Mouse (Mus musculus): ENCODE results near the gene Syt16. TPM values are rescaled to one million over a fixed set of nuclear protein-coding genes. Genes with fewer than 3 reads are reported as not detected.

The Syt16 gene
- total RNA-seq, 2 experiments from 2014 or later, result not detected

DNA sequence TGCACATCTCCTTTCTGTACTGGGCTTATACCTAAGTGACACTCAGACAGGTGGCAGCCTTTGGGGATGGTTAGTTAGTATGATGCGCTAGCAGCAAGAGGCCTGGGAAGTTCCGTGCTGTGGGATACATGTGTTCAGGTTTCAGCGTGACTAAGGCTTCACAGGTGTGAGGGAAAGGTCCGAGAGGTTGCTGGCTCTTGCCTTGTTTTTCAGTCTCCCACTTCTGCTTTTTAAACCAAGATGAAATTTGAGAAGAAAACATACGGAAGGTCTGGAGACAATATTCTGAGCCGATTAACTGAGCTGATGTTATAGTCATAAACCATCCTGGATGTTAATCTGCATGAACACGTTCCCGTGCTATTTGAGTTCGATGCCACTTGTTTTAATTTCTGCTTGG is 5.0 kb downstream of the Syt16 start:
- intact Hi-C loops (cut with DNase I), result no loop called here
- DNase-seq (ENCODE audit: low spot score), result no peak

DNA sequence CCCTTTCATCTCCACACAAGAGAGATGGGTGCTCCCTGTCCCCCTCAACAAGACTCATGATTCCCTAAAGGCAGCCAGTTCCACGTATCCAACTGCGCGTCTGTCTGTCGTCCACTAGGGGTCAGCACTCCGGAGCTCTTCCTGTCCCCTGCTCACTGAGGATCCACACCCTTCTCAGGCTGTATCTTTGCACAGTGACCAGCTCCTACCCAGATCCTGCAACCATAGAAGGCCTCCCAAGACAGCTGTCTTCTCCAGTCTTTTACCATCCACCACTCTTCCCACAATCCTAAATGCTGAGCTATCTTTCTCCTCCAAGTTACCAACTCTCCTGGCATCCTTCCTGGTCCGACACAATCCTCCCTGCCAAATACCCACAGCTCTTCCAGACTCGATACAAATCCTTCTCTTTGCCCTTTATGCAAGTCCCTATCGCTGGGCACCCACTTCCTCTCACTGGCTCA is 12.0 kb downstream of the Syt16 start:
- intact Hi-C loops (cut with DNase I), result loop anchor here (1.0 kb wide), 1 partner anchor 305 kb away; no protein-coding TSS in a partner anchor
- DNase-seq (ENCODE audit: low spot score), result no peak

- intact Hi-C loops (cut with DNase I), result loop anchor here (1.0 to 5.0 kb wide), 3 partner anchors 279 to 451 kb away; no protein-coding TSS in a partner anchor
Observed at GRCm38 (mm10) chr12:74013739-74014138, 16.3 kb downstream of the Syt16 start.

DNA sequence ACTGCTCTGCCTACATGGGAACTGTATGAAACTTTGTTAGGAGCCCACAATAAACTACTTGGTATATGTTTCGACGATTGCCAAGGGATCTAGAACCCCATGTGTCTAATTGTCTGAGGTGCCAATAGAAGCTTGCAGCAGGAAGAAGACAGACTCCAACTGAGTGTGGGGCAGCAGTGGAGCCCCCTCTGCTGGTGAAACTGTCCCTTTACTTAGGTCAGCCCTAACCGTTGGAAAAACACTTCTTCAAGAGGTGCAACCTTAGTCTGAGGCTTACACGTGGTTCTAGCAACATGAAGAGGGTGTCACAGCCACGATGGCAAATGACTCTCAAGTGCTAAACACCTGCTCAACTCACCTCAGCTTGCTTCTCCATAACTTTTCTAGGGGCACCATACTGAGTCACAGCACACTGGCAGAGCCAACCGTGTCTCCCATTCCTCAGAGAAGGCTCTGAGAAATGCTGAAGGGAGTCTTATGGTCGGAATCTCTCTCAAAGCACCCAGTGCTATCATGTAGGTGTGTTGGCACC is 17.3 kb downstream of the Syt16 start:
- intact Hi-C loops (cut with DNase I), result loop anchor here (5.0 kb wide), 2 partner anchors 277 to 453 kb away; no protein-coding TSS in a partner anchor
- DNase-seq (ENCODE audit: low spot score), result no peak

More at GRCm38 (mm10) chr12:74013739-74014138, 16.3 kb downstream of the Syt16 start:
- DNase-seq (ENCODE audit: low spot score), result peak; percentile 46

DNA sequence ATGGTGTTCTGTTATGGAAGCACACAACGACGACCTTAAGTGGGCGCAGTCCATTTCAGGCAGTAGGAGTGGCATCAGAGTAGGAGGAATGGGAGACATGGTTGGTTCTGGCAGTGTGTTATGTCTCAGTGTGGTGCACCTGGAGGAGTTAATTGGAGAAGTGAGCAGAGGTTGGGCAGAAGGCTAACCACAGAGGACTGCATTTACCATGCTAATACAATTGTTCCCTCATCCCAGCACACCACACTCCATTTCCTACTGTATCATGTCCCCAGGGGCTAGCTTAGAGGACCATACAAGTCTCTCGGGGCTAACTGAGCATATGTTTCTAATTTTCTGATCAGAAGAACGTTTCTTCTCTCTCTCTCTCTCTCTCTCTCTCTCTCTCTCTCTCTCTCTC is 18.0 kb downstream of the Syt16 start:
- DNase-seq (ENCODE audit: low spot score), result no peak
- intact Hi-C loops (cut with DNase I), result no loop called here

DNA sequence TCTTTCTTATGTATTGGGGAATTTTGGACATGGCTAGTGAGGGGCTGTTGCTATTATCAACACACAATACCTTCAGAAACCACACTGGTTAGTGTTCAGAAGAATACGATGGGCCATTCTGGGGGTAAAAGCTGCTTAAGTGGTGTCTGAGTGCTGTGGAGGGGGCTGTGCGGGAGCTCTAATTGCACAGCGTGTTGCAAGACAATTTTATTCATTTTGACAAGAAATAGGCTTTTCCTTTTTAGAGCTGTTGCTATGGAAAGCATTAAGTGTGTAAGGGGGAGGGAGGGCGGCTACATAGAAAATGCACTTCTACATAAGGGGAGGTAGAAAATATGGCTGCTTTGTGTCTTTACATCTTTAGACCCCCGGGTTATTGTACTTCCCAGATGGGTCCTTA is 25.8 kb downstream of the Syt16 start:
- intact Hi-C loops (cut with DNase I), result no loop called here
- DNase-seq (ENCODE audit: low spot score), result no peak

GRCm38 (mm10) chr12:74024912-74025311 is 27.5 kb downstream of the Syt16 start:
- DNase-seq (ENCODE audit: low spot score), result no peak

DNA sequence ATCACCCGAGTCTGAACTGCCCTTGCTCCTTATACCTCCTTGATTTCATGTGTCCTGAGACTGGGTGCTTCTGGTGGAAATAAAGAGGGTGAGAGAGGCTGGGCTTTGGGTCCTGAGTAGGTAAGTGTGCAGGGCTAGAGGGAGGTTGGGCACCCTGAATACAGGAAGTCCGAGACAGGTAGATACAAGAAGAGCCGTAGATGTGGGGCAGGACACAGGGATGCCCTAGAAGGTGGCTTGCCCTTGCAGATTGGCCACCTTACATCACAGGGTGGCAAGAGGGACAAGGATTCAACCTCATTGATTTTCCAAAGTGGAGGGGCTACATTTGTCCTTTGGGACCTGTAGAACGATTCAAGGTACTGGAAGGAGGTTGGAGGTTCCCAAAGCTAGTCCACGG is 45.8 kb downstream of the Syt16 start:
- intact Hi-C loops (cut with DNase I), result no loop called here
- DNase-seq (ENCODE audit: low spot score), result no peak

More at GRCm38 (mm10) chr12:74024912-74025311, 27.5 kb downstream of the Syt16 start:
- intact Hi-C loops (cut with DNase I), result no loop called here

- DNase-seq (ENCODE audit: low spot score), result no peak
- intact Hi-C loops (cut with DNase I), result no loop called here
Observed at GRCm38 (mm10) chr12:74043755-74044154, 46.3 kb downstream of the Syt16 start.

DNA sequence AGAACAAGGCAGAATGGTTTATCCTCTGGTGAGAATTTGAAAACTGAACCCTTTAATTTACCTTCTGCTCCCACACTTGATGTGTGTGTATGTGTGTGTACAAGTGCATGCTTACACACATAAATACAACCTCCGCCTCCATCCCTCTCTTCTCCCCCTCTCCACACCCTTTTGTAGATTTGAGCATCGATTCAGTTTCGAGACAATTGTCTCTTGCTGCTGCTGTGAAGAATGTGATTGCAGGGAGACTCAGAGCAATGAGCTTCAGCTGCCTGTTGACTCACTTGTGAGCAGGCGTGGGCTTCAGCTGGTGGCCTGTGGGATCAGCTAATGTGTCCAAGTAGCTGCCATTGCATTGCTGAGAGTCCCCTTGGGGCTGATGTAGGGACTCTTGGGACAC is 46.8 kb downstream of the Syt16 start:
- intact Hi-C loops (cut with DNase I), result no loop called here
- DNase-seq (ENCODE audit: low spot score), result no peak

GRCm38 (mm10) chr12:74055336-74055931 is 58.0 kb downstream of the Syt16 start:
- intact Hi-C loops (cut with DNase I), result no loop called here
- no peak for DNase-seq (ENCODE audit: low spot score)

DNA sequence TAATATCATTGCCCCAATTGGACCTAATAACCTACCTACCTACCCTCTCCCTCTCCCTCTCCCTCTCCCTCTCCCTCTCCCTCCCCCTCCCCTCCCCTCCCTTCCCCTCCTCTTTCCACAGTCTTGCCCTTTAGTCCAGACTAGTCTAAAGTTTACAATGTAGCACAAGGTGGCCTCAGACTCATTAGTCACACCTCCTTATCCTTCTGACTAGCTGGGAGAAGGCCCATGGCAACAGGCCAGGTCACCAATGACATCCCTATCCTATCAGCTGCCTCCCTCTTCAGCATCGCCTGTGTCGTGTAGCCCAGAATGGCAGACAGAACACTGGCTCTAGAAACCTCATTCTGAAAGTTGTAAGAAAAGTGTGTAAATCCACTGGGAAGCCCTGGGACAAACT is 58.7 kb downstream of the Syt16 start:
- intact Hi-C loops (cut with DNase I), result no loop called here
- no peak for DNase-seq (ENCODE audit: low spot score)

DNA sequence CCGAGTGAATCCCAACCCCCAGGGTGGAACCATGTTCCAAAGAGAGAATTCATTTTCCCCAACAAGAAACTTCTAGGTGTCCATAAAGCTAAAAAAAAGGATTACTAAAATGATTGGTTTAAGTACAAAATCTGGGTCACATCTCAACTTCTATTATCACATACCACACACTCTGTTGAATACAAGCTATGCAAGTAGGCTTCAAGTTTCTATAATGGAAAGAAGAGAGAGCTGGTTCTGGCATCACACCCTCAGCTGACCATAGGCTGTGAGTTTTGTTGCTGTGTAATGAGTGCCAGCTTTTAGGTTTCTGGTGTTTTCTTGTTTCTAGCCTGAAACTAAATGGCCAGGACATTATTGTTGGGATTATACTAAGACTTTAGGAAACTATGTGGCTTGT is 65.1 kb downstream of the Syt16 start:
- intact Hi-C loops (cut with DNase I), result no loop called here
- no peak for DNase-seq (ENCODE audit: low spot score)

DNA sequence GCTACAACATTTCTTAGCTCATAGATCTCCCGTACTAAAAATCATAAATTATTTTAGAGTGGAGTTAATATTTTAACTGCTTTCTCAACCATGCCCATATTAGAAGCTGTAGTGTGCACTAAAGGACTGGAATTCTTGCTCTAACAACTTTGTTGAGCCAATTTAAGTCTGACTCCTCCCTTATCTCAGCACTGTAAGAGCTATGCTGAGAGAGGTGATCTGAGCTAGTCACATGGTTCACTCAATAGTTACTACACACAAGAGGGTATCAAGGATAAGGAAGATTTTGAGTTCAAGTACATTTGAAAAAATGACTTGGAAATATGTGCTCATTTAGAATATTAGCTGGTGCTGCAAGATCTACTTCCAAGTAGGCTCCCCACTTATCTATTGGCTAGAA is 71.5 kb downstream of the Syt16 start:
- intact Hi-C loops (cut with DNase I), result no loop called here
- DNase-seq (ENCODE audit: low spot score), result no peak

DNA sequence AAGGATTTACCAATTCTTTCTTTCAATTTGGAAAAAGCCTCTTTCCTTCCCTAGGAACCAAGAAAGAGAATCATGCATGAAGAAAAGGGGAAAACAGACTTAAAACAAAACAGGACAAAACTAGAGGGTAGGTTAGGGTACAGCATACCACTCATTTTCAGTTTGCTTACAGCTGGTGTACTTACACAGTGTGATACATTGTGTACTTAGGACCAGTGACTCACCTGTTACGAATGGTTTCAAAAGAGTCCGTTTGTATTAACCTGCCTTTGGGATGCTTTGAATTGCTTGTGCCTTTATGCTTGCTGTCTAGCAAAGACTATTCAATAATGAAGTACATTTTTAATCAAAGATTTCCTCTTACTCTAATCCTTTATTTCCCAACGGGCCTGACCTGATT is 78.1 kb downstream of the Syt16 start:
- intact Hi-C loops (cut with DNase I), result no loop called here

DNA sequence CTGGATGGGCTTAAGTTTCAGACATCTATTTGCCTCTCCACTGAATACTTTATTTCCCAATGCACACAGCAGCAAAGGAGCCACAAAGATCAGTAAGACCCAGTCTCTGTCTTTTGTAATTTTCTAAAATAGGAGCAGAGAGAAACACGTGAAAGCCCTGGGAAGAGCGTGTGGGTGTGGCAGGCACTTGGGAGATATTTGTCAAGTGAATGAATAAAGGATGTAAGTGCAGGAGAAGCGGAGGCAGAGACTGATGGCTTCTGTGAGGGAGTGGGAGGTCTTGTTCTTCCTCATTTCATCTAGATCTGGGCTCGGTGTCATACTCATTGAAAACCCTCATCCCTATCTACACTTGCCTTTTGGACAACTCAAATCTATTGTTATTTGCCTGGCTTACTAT is 78.6 kb downstream of the Syt16 start:
- intact Hi-C loops (cut with DNase I), result no loop called here
- DNase-seq (ENCODE audit: low spot score), result no peak

More for the DNA sequence above, 78.1 kb downstream of the Syt16 start:
- DNase-seq (ENCODE audit: low spot score), result no peak

DNA sequence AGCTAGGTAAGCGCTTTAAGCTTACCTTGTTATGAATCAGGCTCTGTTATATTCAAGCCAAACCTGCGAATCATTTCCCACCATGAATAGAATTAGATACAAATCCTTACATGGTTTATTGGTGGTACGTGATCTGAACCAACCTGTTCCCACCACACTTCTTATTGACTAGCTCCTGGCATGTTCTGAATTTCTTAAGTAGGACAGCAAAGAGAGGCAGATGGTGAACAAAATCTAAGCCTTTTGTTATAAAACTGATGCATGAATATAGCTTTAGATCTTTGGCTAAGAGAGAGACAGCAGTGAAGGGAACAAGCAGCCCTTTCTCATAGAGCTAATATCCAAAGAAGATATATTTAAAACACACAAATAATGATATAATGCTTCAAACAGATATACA is 83.7 kb downstream of the Syt16 start:
- intact Hi-C loops (cut with DNase I), result no loop called here
- no peak for DNase-seq (ENCODE audit: low spot score)

DNA sequence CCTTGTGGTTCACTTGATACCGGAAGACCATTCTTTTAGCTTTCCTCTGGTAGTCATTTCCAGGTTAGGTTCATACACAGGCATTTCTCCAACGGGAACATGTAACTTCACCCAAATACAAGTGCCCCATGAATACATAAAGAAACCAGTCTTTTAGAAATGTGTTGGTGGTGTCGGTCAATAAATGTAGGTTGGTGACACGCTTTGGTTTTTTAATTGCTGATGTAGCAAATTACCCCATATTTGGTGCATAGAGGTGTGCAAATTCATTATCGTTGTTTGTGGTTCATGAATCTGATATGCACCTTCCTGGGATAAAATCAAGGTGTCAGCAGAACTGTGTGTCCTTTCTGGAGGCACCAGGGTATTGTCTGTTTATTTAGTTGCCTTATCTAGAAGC is 86.9 kb downstream of the Syt16 start:
- no peak for DNase-seq (ENCODE audit: low spot score)
- intact Hi-C loops (cut with DNase I), result no loop called here

DNA sequence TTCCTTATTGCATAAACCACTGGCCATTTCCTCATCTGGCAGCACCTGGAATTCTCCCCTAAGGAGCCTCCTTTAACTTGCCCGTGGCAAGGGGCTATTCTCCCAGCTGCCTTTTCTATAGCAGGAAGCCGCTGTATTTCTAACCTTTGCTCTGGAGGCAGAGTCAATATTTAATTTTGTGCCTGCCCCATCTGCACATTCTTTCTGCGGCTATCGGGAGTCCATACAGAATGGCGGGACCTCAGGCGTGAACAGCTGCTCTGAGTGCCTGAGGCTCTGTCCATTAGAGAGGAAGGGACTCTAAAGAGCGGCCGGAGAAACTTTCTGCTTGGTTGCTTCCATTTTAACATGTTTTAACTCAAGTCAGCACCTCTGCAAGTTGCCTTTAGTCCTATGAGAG is 89.6 kb downstream of the Syt16 start:
- no peak for DNase-seq (ENCODE audit: low spot score)
- intact Hi-C loops (cut with DNase I), result no loop called here

GRCm38 (mm10) chr12:74089342-74090131 is 92.1 kb downstream of the Syt16 start:
- no peak for DNase-seq (ENCODE audit: low spot score)
- intact Hi-C loops (cut with DNase I), result no loop called here

GRCm38 (mm10) chr12:74092546-74092945 is 95.1 kb downstream of the Syt16 start:
- no peak for DNase-seq (ENCODE audit: low spot score)
- intact Hi-C loops (cut with DNase I), result no loop called here
